Comparison of ENCODE assay signal across 19 mouse cellular contexts in genomic region chr8:91487456-91487855, GRCm38 (mm10).
"Had no signal": no experiment of that assay in that cellular context is flagged by ENCODE, and none has a peak within 500 bp of the region (broad histone marks: within the 10 kb centered on the region; RNA-seq: fewer than 3 reads in every experiment).

No protein-coding gene starts in this region.

- H3K27me3 ChIP-seq: heart, embryonic 12.5 days; heart, embryonic 13.5 days; heart, embryonic 15.5 days; hindbrain, embryonic 15.5 days; intestine, embryonic 15.5 days had no signal

- H3K4me3 ChIP-seq: heart, embryonic 10.5 days; heart, embryonic 12.5 days; heart, embryonic 13.5 days; heart, embryonic 15.5 days; hindbrain, embryonic 10.5 days; hindbrain, embryonic 12.5 days; hindbrain, embryonic 13.5 days; hindbrain, embryonic 15.5 days; intestine, embryonic 15.5 days; kidney, embryonic 15.5 days; layer of hippocampus, adult 2 months; left cerebral cortex, adult 2 months had no signal

- H3K4me2 ChIP-seq: heart, embryonic 11.5 days; heart, embryonic 12.5 days; heart, embryonic 13.5 days; heart, embryonic 15.5 days; hindbrain, embryonic 12.5 days; hindbrain, embryonic 13.5 days; hindbrain, embryonic 14.5 days; hindbrain, embryonic 15.5 days; intestine, embryonic 15.5 days; kidney, embryonic 15.5 days had no signal

- H3K4me1 ChIP-seq: intestine, embryonic 15.5 days had no signal

- H3K27ac ChIP-seq: heart, embryonic 10.5 days; heart, embryonic 13.5 days; heart, embryonic 15.5 days; hindbrain, embryonic 10.5 days; hindbrain, embryonic 12.5 days; hindbrain, embryonic 13.5 days; hindbrain, embryonic 14.5 days; hindbrain, embryonic 15.5 days; hindbrain, postnatal 0 days; intestine, embryonic 15.5 days; kidney, embryonic 15.5 days; kidney, postnatal 0 days; layer of hippocampus, adult 2 months; left cerebral cortex, adult 2 months had no signal

- H3K36me3 ChIP-seq: hindbrain, embryonic 13.5 days; hindbrain, embryonic 15.5 days; intestine, embryonic 15.5 days had no signal

- H3K9ac ChIP-seq: heart, embryonic 12.5 days; heart, embryonic 13.5 days; heart, embryonic 15.5 days; hindbrain, embryonic 12.5 days; hindbrain, embryonic 13.5 days; hindbrain, embryonic 14.5 days; hindbrain, embryonic 15.5 days; intestine, embryonic 15.5 days; kidney, embryonic 15.5 days had no signal

- ATAC-seq: inflammation-experienced regulatory T-cells, adult 6 months; intestine, embryonic 15.5 days; intestine, embryonic 16.5 days; intestine, postnatal 0 days had no signal

- H3K9me3 ChIP-seq: heart, embryonic 10.5 days; heart, embryonic 12.5 days; heart, embryonic 13.5 days; heart, embryonic 15.5 days; hindbrain, embryonic 10.5 days; hindbrain, embryonic 12.5 days; hindbrain, embryonic 13.5 days; hindbrain, embryonic 15.5 days; intestine, embryonic 15.5 days; kidney, embryonic 15.5 days had no signal
